Mouse (Mus musculus) embryo, embryonic 9.5 days (tissue): Measurements from ENCODE around the gene Ccdc97.

ENCODE experiments used
- DNase-seq: peaks from one replicate; pipeline ENCODE4 v3.0.0-alpha.2; 2017; ENCODE audit errors: extremely low spot score

Gene Ccdc97

GRCm38 (mm10) chr7:25688810-25689586 lies 29.9 kb downstream of the Ccdc97 start:
- peak; percentile 60 for DNase-seq

GRCm38 (mm10) chr7:25687811-25688401 lies 31.0 kb downstream of the Ccdc97 start:
- DNase-seq, result peak; percentile 40

- peak; percentile 80 for DNase-seq
Measured at GRCm38 (mm10) chr7:25686680-25687531, 32.0 kb downstream of the Ccdc97 start, which contains the start of gene Tgfb1. Gene Tgfb1 (plus strand): TSS chr7:25687002.

- no peak for DNase-seq
Measured at GRCm38 (mm10) chr7:25685926-25686470, 32.9 kb downstream of the Ccdc97 start.

GRCm38 (mm10) chr7:25684659-25685058 lies 34.2 kb downstream of the Ccdc97 start:
- no peak for DNase-seq

- no peak for DNase-seq
Measured at GRCm38 (mm10) chr7:25683474-25684180, 35.3 kb downstream of the Ccdc97 start.

GRCm38 (mm10) chr7:25681341-25682231 lies 37.3 kb downstream of the Ccdc97 start:
- no peak for DNase-seq

- DNase-seq, result peak; percentile 97
Measured at GRCm38 (mm10) chr7:25680514-25681258, 38.2 kb downstream of the Ccdc97 start, which contains the start of gene B9d2. Gene B9d2 (plus strand): TSS chr7:25680780.

GRCm38 (mm10) chr7:25679971-25680370 lies 38.9 kb downstream of the Ccdc97 start:
- no peak for DNase-seq

- DNase-seq, result no peak
Measured at GRCm38 (mm10) chr7:25677013-25677412, 41.9 kb downstream of the Ccdc97 start.

GRCm38 (mm10) chr7:25676085-25676781 lies 42.7 kb downstream of the Ccdc97 start:
- no peak for DNase-seq

GRCm38 (mm10) chr7:25675405-25675804 lies 43.5 kb downstream of the Ccdc97 start:
- no peak for DNase-seq

- DNase-seq, result no peak
Measured at GRCm38 (mm10) chr7:25674719-25675300, 44.1 kb downstream of the Ccdc97 start, which contains the start of gene Tmem91. Gene Tmem91 (minus strand): TSS chr7:25675166.

- DNase-seq, result no peak
Measured at GRCm38 (mm10) chr7:25674297-25674696, 44.6 kb downstream of the Ccdc97 start.

- no peak for DNase-seq
Measured at GRCm38 (mm10) chr7:25672442-25672841, 46.4 kb downstream of the Ccdc97 start.

- no peak for DNase-seq
Measured at GRCm38 (mm10) chr7:25671686-25672085, 47.2 kb downstream of the Ccdc97 start.

GRCm38 (mm10) chr7:25670096-25670495 lies 48.8 kb downstream of the Ccdc97 start:
- DNase-seq, result no peak

GRCm38 (mm10) chr7:25669631-25670030 lies 49.3 kb downstream of the Ccdc97 start:
- no peak for DNase-seq
